Mouse (Mus musculus) liver, embryonic 16.5 days (tissue): Measurements from ENCODE around the gene Map4k3. TPM values are rescaled to one million over a fixed set of nuclear protein-coding genes. Genes with fewer than 3 reads are reported as not detected.
"Not testable (repeated sequence)": the region's sequence is repeated elsewhere in the genome, so short reads cannot be mapped to it uniquely, and the experiment has no call there.

ENCODE experiments used
- ATAC-seq: fragments of 200-750 bp; cut with Nextera tagmentation; 2 replicates; pipeline ENCODE4 v1.8.0; 2017; ENCODE audit warnings: low read depth, mild to moderate bottlenecking, moderate number of reproducible peaks, moderate library complexity
- H3K27ac ChIP-seq: fragments of 300-500 bp; sonication (generic); 2 replicates; pipeline ENCODE4 v1.5.1; 2014; ENCODE audit warnings: mild to moderate bottlenecking, low read length
- H3K27me3 ChIP-seq: fragments of 300-500 bp; sonication (generic); 2 replicates; pipeline ENCODE4 v1.6.1; 2014; ENCODE audit warnings: low read depth, low read length, mixed read lengths; ENCODE audit not compliant: control insufficient read depth, insufficient read depth
- H3K36me3 ChIP-seq: fragments of 300-500 bp; sonication (generic); 2 replicates; pipeline ENCODE4 v1.6.1; 2014; ENCODE audit warnings: mild to moderate bottlenecking; ENCODE audit not compliant: control insufficient read depth, insufficient read depth
- H3K4me1 ChIP-seq: fragments of 300-500 bp; sonication (generic); 2 replicates; pipeline ENCODE4 v1.6.1; 2014; ENCODE audit warnings: low read depth, low read length, mixed read lengths; ENCODE audit not compliant: control insufficient read depth
- H3K4me2 ChIP-seq: fragments of 300-500 bp; sonication (generic); 2 replicates; pipeline ENCODE4 v1.6.1; 2014; ENCODE audit warnings: low read depth, low read length, mixed read lengths
- H3K4me3 ChIP-seq: fragments of 300-500 bp; sonication (generic); 2 replicates; pipeline ENCODE4 v1.5.1; 2014; ENCODE audit warnings: low read depth, mild to moderate bottlenecking, low read length
- H3K9ac ChIP-seq: fragments of 300-500 bp; sonication (generic); 2 replicates; pipeline ENCODE4 v1.6.1; 2014; ENCODE audit warnings: low read depth, low read length
- H3K9me3 ChIP-seq: fragments of 300-500 bp; sonication (generic); replicated peaks from 2 replicates; pipeline ENCODE4 v1.6.1; 2016; ENCODE audit warnings: low read length; ENCODE audit not compliant: control insufficient read depth
- WGBS: fragments of 180-500 bp; shearing (Covaris S2); extraction: QIAGEN DNeasy Blood & Tissue Kit; methylation state at CpG from one replicate; pipeline ENCODE4 v1.1.7; 2014; ENCODE audit not compliant: insufficient replicate concordance; 5-methylcytosine and 5-hydroxymethylcytosine counted together
- polyA plus RNA-seq: library from polyadenylated mRNA; unstranded; fragments of >200 nt; fragmentation: Nextera tagmentation; extraction: Ambion mirVana; gene quantifications from 2 replicates; pipeline ENCODE4 v1.2.1, GENCODE M21; 2015

Map4k3 gene
- polyA plus RNA-seq, 1 experiment from 2014 or later, result 3.7 TPM

- not testable (repeated sequence) for H3K36me3 ChIP-seq, H3K9me3 ChIP-seq, H3K27ac ChIP-seq, H3K4me1 ChIP-seq, H3K4me2 ChIP-seq, H3K9ac ChIP-seq, H3K4me3 ChIP-seq, H3K27me3 ChIP-seq, ATAC-seq
- 58% methylated on average over 8 of the region's 8 CpGs for WGBS
These were observed 32.9 kb upstream of the Map4k3 start for GRCm38 (mm10) chr17:80761191-80761590.

GRCm38 (mm10) chr17:80760344-80761145 lies 32.3 kb upstream of the Map4k3 start:
- H3K27ac ChIP-seq, result peak overlapping the region; percentile 22; the same call in 1 of the 2 replicates
- WGBS, result 68% methylated on average over 16 of the region's 16 CpGs
- no peaks in the 10 kb centered on the region for H3K27me3 ChIP-seq
- H3K4me1 ChIP-seq, result no peaks in the 10 kb centered on the region; the same call in 1 of the 2 replicates
- no peak overlapping the region for H3K9ac ChIP-seq
- H3K4me3 ChIP-seq, result no peak overlapping the region
- H3K9me3 ChIP-seq, result no peaks in the 10 kb centered on the region
- H3K36me3 ChIP-seq, result no peaks in the 10 kb centered on the region
- H3K4me2 ChIP-seq, result no peak overlapping the region
- peak; percentile 90 for ATAC-seq

- 65% methylated on average over 5 of the region's 5 CpGs for WGBS
- Histone ChIP-seq H3K27me3 (no peaks in the 10 kb centered on the region), H3K9ac (no peak overlapping the region), H3K4me1 (no peaks in the 10 kb centered on the region; the same call in 1 of the 2 replicates), H3K4me2 (no peak overlapping the region), H3K27ac (no peak overlapping the region), H3K4me3 (no peak overlapping the region), H3K36me3 (no peaks in the 10 kb centered on the region), H3K9me3 (no peaks in the 10 kb centered on the region)
- ATAC-seq, result no peak
These were observed 27.8 kb upstream of the Map4k3 start for GRCm38 (mm10) chr17:80756043-80756442.

- no peak overlapping the region for H3K27ac ChIP-seq
- 56% methylated on average over 9 of the region's 9 CpGs for WGBS
These were observed 27.0 kb upstream of the Map4k3 start for GRCm38 (mm10) chr17:80755076-80755871.

GRCm38 (mm10) chr17:80754589-80754988 lies 26.3 kb upstream of the Map4k3 start:
- Histone ChIP-seq H3K4me3 (no peak overlapping the region), H3K27ac (no peak overlapping the region), H3K4me1 (no peaks in the 10 kb centered on the region), H3K27me3 (no peaks in the 10 kb centered on the region), H3K4me2 (no peak overlapping the region), H3K9ac (no peak overlapping the region), H3K9me3 (no peaks in the 10 kb centered on the region), H3K36me3 (no peaks in the 10 kb centered on the region)
- 24% methylated on average over 8 of the region's 8 CpGs for WGBS
- no peak for ATAC-seq

More at GRCm38 (mm10) chr17:80755076-80755871, 27.0 kb upstream of the Map4k3 start:
- Histone ChIP-seq H3K9me3 (no peaks in the 10 kb centered on the region), H3K9ac (no peak overlapping the region), H3K4me1 (no peaks in the 10 kb centered on the region; the same call in 1 of the 2 replicates), H3K4me3 (no peak overlapping the region), H3K27me3 (no peaks in the 10 kb centered on the region), H3K36me3 (no peaks in the 10 kb centered on the region), H3K4me2 (no peak overlapping the region)
- no peak for ATAC-seq

- Histone ChIP-seq H3K4me1 (no peaks in the 10 kb centered on the region), H3K27me3 (no peaks in the 10 kb centered on the region), H3K4me3 (no peak overlapping the region), H3K27ac (no peak overlapping the region), H3K9me3 (no peaks in the 10 kb centered on the region), H3K9ac (no peak overlapping the region), H3K4me2 (no peak overlapping the region), H3K36me3 (no peaks in the 10 kb centered on the region)
- 33% methylated on average over 1 of the region's 1 CpGs for WGBS
- no peak for ATAC-seq
These were observed 24.2 kb upstream of the Map4k3 start for GRCm38 (mm10) chr17:80752466-80752865.

- Histone ChIP-seq H3K4me1 (no peaks in the 10 kb centered on the region), H3K9me3 (no peaks in the 10 kb centered on the region), H3K4me2 (no peak overlapping the region), H3K36me3 (no peaks in the 10 kb centered on the region), H3K4me3 (no peak overlapping the region), H3K27ac (no peak overlapping the region), H3K27me3 (no peaks in the 10 kb centered on the region), H3K9ac (no peak overlapping the region)
- 66% methylated on average over 5 of the region's 5 CpGs for WGBS
- ATAC-seq, result no peak
These were observed 11.1 kb upstream of the Map4k3 start for GRCm38 (mm10) chr17:80739421-80739820.

- H3K9me3 ChIP-seq, result no peaks in the 10 kb centered on the region
- no peak overlapping the region for H3K9ac ChIP-seq
- H3K4me2 ChIP-seq, result no peak overlapping the region
- H3K4me1 ChIP-seq, result no peaks in the 10 kb centered on the region; the same call in 1 of the 2 replicates
- H3K4me3 ChIP-seq, result no peak overlapping the region
- WGBS, result 25% methylated on average over 6 of the region's 6 CpGs
- no peaks in the 10 kb centered on the region for H3K36me3 ChIP-seq
- H3K27ac ChIP-seq, result no peak overlapping the region
- no peak for ATAC-seq
- H3K27me3 ChIP-seq, result no peaks in the 10 kb centered on the region
These were observed 6.4 kb upstream of the Map4k3 start for GRCm38 (mm10) chr17:80734700-80735099.
